Mouse (Mus musculus) right cerebral cortex, adult 2 months (tissue): ENCODE data around the gene Ada.

Experiments used
- DNase-seq, 2 experiments: peaks; one replicate each; pipeline ENCODE4 v3.0.0; 2021 to 2022; ENCODE audit warnings: low spot score in 2 of 2

The Ada gene

GRCm38 (mm10) chr2:163749647-163750611 is at the start of gene Ada:
TSS of gene Ada (minus strand) at chr2:163750239.
- DNase-seq = peak in 1 of 2 experiments; percentile 23

GRCm38 (mm10) chr2:163798411-163798810 is 48.4 kb upstream of the Ada start:
- no peak for DNase-seq

- DNase-seq = peak; percentile 77
Observed at GRCm38 (mm10) chr2:163788484-163788883, 38.4 kb upstream of the Ada start.

GRCm38 (mm10) chr2:163787709-163788108 is 37.7 kb upstream of the Ada start:
- peak; percentile 51 to 58 for DNase-seq

- DNase-seq = no peak
Observed at GRCm38 (mm10) chr2:163787086-163787485, 37.0 kb upstream of the Ada start.

- DNase-seq = no peak
Observed at GRCm38 (mm10) chr2:163783901-163784300, 33.9 kb upstream of the Ada start.

GRCm38 (mm10) chr2:163783368-163783767 is 33.3 kb upstream of the Ada start:
- DNase-seq = no peak

GRCm38 (mm10) chr2:163778896-163779295 is 28.9 kb upstream of the Ada start:
- no peak for DNase-seq

GRCm38 (mm10) chr2:163777061-163777460 is 27.0 kb upstream of the Ada start:
- no peak for DNase-seq

- no peak for DNase-seq
Observed at GRCm38 (mm10) chr2:163776661-163777060, 26.6 kb upstream of the Ada start.

- DNase-seq = no peak
Observed at GRCm38 (mm10) chr2:163770731-163771130, 20.7 kb upstream of the Ada start.

GRCm38 (mm10) chr2:163766890-163767289 is 16.9 kb upstream of the Ada start:
- DNase-seq = no peak

- no peak for DNase-seq
Observed at GRCm38 (mm10) chr2:163766261-163766660, 16.2 kb upstream of the Ada start.

- DNase-seq = no peak
Observed at GRCm38 (mm10) chr2:163761402-163761801, 11.4 kb upstream of the Ada start.

- no peak for DNase-seq
Observed at GRCm38 (mm10) chr2:163760589-163760988, 10.6 kb upstream of the Ada start.

GRCm38 (mm10) chr2:163758146-163758545 is 8.1 kb upstream of the Ada start:
- no peak for DNase-seq

GRCm38 (mm10) chr2:163756723-163757122 is 6.7 kb upstream of the Ada start:
- no peak for DNase-seq

GRCm38 (mm10) chr2:163754228-163754627 is 4.2 kb upstream of the Ada start:
- DNase-seq = no peak

GRCm38 (mm10) chr2:163744801-163745570 is 5.1 kb downstream of the Ada start:
- no peak for DNase-seq

- no peak for DNase-seq
Observed at GRCm38 (mm10) chr2:163743357-163743756, 6.7 kb downstream of the Ada start.

- no peak for DNase-seq
Observed at GRCm38 (mm10) chr2:163742656-163743055, 7.4 kb downstream of the Ada start.

- no peak for DNase-seq
Observed at GRCm38 (mm10) chr2:163735980-163736379, 14.1 kb downstream of the Ada start.

- no peak for DNase-seq
Observed at GRCm38 (mm10) chr2:163735163-163735562, 14.9 kb downstream of the Ada start.
